Mouse (Mus musculus) T-helper 17 cell (primary cell): ENCODE data around the gene Fuom.
"Not testable (repeated sequence)": the region's sequence is repeated elsewhere in the genome, so short reads cannot be mapped to it uniquely, and the experiment has no call there.

Source experiments
- in situ Hi-C, 2 experiments: fragments of 300-600 bp; cut with MboI, MseI; formaldehyde crosslinking; loops; 1 replicate in 1 of 2; 2 replicates in 1 of 2; pipeline ENCODE4 v1.15.1; 2025; ENCODE audit warnings: high pct_unique_total_duplicates in 2 of 2

Fuom gene

GRCm38 (mm10) chr7:140101993-140102860 lies at the start of gene Fuom:
TSS of gene Fuom (minus strand) at chr7:140102441.
- in situ Hi-C loops = no loop called here

DNA sequence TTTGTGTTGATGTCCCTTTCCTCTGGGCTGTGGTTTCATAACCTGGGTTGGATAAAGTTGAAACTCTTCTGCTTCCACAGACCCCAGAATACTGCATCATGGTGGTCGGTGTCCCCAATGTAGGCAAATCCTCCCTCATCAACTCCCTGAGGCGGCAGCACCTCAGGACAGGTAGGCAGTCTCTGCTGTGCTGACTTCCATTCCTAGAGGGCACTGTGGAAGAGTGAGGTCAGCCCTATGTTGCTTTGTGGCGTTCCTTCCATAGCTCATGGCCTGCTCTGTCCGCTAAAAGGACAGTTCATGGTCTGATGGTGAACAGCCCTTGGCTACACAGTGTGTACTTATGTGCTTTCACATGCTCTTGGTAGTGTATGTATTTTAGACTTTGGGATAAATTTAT lies 42.3 kb upstream of the Fuom start:
- in situ Hi-C loops = loop anchor here in 1 of 2 experiments (5.0 kb wide), 1 partner anchor 62 kb away; the partner anchor contains the start of gene Caly

GRCm38 (mm10) chr7:140141350-140141749 lies 39.1 kb upstream of the Fuom start:
- in situ Hi-C loops = loop anchor here in 1 of 2 experiments (5.0 kb wide), 1 partner anchor 59 kb away; the partner anchor contains the start of gene Caly

DNA sequence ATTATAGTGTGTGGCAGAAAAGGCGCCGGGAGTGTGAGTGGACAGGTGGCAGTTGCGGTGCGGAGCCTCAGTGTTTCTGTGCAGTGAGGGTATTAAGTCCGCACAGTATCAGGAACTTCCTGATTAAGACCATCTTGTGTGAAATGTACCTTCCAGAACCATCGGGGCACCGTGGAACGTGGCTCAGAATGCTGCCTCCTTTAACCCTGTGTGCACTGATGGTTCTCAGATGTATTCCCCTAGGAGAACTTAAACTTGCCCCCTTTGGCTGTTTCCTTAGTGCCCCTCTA lies 35.7 kb upstream of the Fuom start:
- in situ Hi-C loops = no loop called here

- in situ Hi-C loops = no loop called here
Observed at GRCm38 (mm10) chr7:140137135-140138020, 35.1 kb upstream of the Fuom start, which contains the start of gene Mtg1. TSS of gene Mtg1 (plus strand) at chr7:140137564.

DNA sequence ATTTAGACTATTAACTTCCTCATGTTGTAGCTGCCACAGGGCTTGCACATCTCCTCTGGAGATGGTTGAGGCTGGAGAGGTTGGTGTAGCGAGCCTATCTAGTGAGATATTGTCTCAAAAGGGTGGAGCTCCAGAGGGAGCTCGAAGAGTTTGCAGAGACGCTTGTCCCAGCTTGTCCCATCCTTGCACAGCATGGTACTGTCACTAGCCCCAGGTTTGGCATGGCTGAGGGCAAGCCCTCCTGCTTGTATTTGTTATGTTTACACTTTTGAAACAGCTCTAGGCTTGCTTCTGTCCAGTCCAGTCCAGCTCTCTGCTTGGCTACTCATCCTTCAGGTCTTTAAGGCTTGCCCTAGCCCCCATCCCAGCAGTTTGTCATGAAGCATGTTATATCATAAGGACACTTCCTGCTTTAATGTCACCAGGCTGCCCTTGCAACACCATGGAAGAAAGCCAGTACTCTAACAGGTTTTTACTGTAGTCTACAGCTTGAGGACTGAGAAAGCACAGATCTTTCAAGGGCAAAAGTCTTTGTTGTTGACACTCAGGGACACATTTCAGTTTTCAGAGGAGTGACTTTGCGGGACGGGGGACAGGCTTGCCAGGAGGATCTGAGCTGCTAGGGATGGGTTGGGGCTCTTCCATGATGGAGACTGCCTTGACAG lies 33.0 kb upstream of the Fuom start:
- in situ Hi-C loops = no loop called here

DNA sequence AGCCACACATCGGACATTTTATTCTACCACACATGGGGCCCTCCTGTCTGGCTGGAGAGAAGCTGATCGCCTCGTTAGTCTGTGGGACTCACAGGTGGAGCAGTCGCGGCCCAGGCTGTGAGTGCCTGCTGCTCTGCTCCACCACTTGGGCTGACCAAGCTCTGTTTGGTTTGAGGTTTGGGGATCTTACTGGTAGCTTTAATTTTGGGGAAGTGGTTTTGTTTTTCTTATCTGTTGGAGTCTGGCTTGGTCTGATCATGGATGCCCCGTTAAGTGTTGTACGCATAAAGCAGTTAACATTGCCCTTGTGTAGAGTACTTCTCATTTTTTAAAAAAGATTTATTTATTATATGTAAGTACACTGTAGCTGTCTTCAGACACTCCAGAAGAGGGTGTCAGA lies 31.8 kb upstream of the Fuom start:
- in situ Hi-C loops = not testable (repeated sequence)

DNA sequence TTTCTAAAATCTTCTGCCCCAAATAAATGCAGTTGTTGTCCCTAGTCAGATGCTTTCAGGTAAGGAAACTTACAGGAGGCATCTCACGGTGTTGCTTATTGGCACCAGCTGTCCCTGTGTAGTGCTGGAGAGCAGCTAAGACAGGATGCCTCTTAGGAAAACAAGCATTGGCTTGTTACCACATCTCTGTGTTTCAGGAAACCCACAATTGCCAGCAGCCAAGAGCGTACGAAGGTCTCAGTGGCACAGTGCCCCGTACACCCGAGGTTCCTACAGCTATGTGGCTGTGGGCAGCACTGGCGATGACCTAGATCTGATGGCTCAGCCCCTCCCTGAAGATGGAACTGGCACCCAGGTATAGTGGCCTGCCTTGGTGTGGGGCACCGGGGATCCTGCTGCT lies 29.9 kb upstream of the Fuom start:
- in situ Hi-C loops = not testable (repeated sequence)

DNA sequence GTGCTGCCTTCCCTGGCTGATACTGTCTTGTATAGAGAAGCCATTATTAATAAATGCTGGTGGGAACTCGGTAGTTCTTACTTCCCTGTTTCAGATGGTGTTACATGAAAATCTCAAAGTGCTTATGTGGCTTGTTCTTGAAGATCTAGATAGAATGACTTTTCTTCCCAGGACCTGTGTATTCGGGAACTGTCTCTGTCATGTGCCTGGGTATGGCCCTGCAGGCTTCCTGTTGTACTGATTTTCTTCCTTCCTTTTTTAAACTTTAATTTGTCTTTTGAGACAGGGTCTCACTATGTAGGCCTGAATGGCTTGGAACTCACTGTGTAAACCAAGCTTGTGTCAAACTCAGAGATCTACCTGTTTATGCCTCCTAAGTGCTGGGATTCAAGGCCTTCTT lies 25.7 kb upstream of the Fuom start:
- in situ Hi-C loops = no loop called here

DNA sequence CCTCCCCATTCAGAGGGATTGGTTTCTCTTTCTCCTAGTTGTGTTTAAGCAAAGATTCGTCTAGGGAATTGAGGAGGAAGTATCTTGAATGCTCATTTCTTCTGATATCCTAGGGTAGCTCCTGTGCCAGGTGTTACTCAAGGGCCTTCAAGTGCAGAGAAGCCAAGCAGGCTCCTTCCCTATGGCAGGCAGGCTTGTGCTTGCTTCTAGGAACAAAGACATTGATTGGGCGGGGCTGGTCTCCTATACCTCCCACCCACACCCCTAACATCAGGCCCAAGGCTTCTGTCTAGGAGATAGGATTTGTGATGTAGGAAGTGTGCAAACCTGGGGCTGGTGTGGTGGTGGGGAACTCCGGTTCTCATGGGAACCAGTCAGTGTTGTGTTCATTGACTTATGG lies 24.7 kb upstream of the Fuom start:
- in situ Hi-C loops = no loop called here

GRCm38 (mm10) chr7:140126022-140126350 lies 23.7 kb upstream of the Fuom start:
- in situ Hi-C loops = no loop called here

DNA sequence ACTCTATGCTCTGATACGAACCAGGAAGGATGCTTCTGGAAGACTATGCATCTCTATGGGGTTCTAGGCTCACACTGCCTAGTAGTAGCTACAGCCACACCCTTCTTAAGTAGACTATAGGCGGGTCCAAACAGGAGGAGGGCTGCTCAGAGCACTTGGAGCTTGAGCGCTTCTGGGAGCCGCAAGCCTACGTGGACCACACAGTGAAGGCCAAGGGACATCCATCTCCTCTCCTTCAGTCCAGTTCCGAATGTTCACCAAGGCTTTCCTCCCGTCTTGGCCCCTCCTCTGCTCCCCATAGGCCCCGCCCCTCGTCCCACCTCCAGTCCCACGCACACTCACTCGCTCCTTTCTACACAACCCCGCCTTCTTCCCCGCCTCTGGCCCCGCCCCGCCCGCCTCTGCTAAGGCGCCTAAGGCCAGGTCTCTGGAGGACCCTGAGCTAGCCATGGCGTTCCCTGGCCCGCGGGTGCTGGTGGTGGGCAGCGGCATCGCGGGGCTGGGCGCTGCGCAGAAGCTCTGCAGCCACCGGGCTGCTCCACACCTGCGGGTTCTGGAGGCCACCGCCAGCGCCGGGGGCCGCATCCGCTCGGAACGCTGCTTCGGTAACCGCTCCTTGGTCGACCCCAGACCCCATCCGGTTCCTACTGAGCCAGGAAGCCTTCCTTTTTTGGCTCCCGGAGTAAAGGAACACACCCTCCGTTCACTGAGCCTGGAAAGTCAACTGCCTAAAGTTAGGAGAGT lies 23.2 kb upstream of the Fuom start:
- in situ Hi-C loops = no loop called here

DNA sequence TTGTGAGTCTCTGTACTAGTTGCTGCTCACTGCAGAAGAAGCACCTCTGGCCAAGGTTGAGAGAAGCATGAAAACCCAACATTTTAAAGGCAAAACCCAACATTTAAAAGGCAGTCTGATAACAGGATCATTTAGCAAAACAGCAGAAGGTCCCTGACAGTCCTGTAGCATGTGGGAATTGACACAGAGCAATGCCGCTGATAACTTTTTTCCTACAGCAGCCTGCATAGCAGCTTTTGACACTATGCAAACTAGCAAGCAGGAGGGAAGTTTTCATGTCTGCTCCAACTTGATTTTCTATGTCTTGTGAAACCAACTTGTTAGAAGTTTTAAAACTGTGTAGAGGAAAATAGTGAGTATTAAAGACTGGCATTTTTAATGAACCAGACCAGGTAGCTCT lies 22.1 kb upstream of the Fuom start:
- in situ Hi-C loops = no loop called here

- in situ Hi-C loops = no loop called here
Observed at GRCm38 (mm10) chr7:140122765-140123164, 20.5 kb upstream of the Fuom start.

DNA sequence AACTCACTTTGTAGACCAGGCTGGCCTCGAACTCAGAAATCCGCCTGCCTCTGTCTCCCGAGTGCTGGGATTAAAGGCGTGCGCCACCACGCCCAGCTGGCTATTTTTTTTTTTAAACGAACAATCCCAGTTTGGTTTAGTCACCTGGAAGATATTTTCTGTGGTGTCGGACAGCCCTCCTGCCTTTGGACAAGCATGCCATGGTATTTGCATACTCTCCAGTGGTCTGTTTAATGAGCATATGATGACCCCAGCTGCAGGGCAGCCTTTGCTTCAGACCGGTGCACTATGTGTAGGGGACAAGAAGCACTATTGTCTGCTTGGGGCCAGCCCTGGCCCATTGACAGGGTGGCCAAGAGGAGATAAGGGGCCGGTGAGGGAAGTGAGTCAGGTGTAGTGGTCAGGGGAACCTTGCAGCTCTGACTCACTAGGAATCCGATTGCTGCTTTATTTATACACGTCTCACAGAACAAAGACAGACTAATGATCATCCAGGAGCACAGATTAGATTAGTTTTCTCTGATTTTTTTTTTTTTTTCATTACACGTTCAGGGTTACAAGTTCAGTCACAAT lies 19.2 kb upstream of the Fuom start:
- in situ Hi-C loops = no loop called here

DNA sequence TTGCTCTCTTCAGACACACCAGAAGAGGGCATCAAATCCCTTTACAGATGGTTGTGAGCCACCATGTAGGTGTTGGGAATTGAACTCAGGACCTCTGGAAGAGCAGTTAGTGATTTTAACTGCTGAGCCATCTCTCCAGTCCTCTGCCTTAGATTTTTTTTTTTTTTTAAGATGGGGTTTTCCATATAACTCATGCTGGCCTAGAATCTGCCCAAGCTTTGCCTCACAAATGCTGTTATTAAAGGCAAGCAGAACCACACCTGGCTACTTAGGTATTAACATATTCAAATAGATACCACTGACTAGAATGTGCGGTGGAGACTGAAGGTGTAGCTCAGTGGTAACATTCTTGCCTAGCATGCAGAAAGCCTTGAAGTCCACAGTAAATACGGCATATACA lies 18.2 kb upstream of the Fuom start:
- in situ Hi-C loops = no loop called here

DNA sequence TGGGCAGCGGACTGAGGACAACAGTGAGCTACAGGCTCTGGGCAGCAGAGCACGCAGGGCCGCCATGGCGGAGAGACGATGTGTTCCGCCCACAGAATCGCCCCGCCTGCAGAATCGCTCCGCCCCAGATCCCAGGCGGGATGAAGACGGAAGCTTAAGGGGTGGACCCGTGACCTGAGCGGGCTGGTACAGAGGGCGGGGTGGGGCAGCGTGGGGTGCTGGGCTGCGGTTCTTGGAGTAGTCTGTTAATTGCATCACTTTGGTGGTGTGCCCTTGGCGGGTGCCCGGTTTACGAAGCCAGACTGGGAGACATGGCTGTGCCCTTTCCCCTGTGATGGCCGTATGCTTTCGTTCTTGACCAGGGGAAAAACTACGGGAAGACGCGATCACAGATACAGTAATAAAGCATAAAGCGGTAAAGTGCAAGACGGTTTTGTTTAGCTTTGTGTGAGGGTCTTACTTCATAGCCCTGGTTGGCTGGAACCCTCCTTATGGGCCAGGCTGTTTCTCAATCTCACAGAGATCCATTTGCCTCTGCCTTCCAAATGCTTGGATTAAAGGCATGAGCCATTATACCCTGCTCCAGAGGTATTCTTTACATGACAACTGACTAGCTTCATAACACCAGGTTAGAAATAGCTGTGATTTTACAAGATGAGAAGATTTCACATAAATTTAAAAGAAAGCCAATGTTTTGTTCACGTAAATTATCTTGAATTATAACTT lies 14.3 kb upstream of the Fuom start, which contains the start of gene Echs1:
TSS of gene Echs1 (minus strand) at position 148 of the 726 bp plus-strand sequence.
- in situ Hi-C loops = no loop called here

DNA sequence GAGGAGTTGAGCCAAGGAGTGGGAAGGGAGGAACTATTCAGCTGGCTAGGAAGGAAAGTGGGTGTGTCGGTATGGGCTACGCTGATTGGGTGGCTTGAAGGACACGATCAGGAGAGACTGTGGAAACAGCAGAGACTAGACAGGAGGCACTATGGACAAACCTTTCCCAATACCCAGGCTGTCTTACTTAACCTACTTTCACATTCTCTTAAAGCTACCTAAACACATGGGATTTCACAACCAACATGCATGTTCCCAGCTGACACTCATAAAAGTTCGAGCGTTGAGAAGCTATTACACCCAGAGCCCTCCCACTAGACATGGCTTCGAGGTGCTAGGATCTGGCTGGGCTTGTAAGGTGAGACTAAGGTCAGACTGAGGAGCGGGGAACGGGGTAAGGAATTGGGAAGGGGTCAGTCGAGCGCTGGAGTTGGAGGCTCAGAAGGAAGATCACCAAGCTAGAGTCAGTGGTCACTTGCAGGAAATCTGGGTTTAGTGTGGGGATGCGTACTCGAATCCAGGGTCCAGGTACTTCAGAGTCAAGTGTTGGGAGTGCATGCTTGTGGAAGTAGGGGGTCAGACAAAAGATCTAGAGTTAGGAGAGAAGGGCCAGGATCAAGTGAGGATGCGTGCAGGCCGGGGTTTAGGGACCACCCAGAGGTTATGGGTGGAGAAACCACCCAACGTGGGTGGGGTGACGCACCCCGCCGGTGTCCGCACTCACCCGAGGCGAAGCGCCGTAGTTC lies 13.5 kb upstream of the Fuom start, which contains the start of gene Paox:
TSS of gene Paox (plus strand) at position 217 of the 746 bp plus-strand sequence.
- in situ Hi-C loops = no loop called here

GRCm38 (mm10) chr7:140111943-140112342 lies 9.7 kb upstream of the Fuom start:
- in situ Hi-C loops = no loop called here
